17 mouse cellular contexts compared by ENCODE assay signal in the genomic region with DNA sequence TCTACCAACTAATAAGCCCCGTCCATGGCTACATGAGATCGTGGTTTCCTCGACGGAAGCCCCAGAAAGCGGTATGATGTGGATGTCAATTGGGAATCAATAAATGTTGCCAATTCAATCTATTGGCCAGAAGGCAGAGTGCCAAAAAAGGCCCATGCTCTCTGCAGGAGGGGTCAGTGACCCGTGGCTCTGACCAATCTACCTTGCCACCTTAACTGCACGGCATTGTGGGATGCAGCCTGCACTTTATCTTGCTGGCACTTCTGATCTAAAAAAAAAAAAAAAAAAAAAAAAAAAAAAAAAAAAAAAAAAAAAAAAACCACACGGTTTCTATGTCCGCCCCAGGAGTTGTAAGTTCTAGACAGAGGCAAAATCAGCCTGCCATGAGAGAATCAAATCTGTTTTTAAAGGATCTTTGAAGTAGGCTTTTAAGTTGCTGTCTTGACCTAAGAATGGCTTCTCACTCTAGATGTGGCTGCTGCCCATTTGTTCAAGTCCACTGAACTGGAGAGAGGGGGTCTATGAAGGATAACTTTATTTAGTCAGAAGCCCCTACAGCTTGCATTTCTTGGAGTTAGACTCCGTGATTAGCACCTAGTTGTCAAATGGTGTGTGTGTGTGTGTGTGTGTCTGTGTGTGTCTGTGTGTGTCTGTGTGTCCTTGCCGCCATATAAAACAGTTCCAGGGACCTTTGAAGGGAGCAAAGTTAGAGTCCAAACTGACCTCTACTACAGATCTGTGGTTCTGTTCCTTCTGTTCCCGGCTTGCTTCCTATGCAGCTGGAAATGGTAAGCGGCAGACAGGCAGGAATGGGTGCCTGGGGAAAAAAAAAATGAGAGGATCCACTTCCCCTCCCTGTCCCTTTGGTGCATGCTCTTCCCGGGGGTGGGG. TPM values are rescaled to one million over a fixed set of nuclear protein-coding genes. Genes with fewer than 3 reads are reported as not detected.
DNase-seq lines count a peak whose midpoint lies in the region; ATAC-seq and TF ChIP-seq lines count a peak whose summit lies in the region.
"Had no signal": no experiment of that assay in that cellular context is flagged by ENCODE, and none has a peak within 500 bp of the region (broad histone marks: within the 10 kb centered on the region; RNA-seq: fewer than 3 reads in every experiment).

No protein-coding gene starts in this region.

- no peak for ATAC-seq in heart, embryonic 12.5 days (ENCODE audit: insufficient number of reproducible peaks, low FRiP score)
- no peak for ATAC-seq in lung, embryonic 14.5 days (ENCODE audit: insufficient read depth)
- ATAC-seq in limb, embryonic 14.5 days (ENCODE audit: low FRiP score, low read depth), result no peak
- ATAC-seq: CD4-positive, CD25-positive, alpha-beta regulatory T cell, adult 4 months had no signal

- H3K9ac ChIP-seq in heart, embryonic 12.5 days, result no peak overlapping the region
- H3K9ac ChIP-seq in lung, embryonic 14.5 days, result no peak overlapping the region
- H3K9ac ChIP-seq in limb, embryonic 14.5 days (ENCODE audit: low read depth, low read length, severe bottlenecking), result no peak overlapping the region
- H3K9ac ChIP-seq: liver, embryonic 14.5 days had no signal

- H3K4me1 ChIP-seq in heart, embryonic 12.5 days (replicated peaks), result peaks cover 5% of the 10 kb centered on the region; the same call in 1 of the 2 replicates
- no peaks in the 10 kb centered on the region for H3K4me1 ChIP-seq in lung, embryonic 14.5 days (ENCODE audit: insufficient read depth)
- H3K4me1 ChIP-seq in embryonic facial prominence, embryonic 10.5 days, result peaks cover 26% of the 10 kb centered on the region
- peaks cover 6% of the 10 kb centered on the region; the same call in 1 of the 2 replicates for H3K4me1 ChIP-seq in limb, embryonic 14.5 days (ENCODE audit: control insufficient read depth, insufficient read depth, low read length)

- no peak for DNase-seq in heart, adult 18-20 months
- peak; percentile 4 for DNase-seq in lung, embryonic 14.5 days
- no peak for DNase-seq in lung, adult 18-20 months
- DNase-seq in embryonic facial prominence, embryonic 10.5 days (ENCODE audit: low spot score), result peak; percentile 30
- no peak for DNase-seq in limb, embryonic 14.5 days (ENCODE audit: low spot score)
- no peak for DNase-seq in layer of hippocampus, postnatal 10 days (ENCODE audit: low spot score in 2 of 2)
- no peak for DNase-seq in cerebellum, adult 8-10 months
- DNase-seq: cerebellum, adult 18-20 months; gastrocnemius, adult 2 months; heart, postnatal 36 days; kidney, adult 9 months; lung, postnatal 4 days had no signal

- H3K36me3 ChIP-seq in heart, embryonic 12.5 days, result no peaks in the 10 kb centered on the region
- no peaks in the 10 kb centered on the region for H3K36me3 ChIP-seq in lung, embryonic 14.5 days (ENCODE audit: insufficient read depth)
- H3K36me3 ChIP-seq in embryonic facial prominence, embryonic 10.5 days (replicated peaks), result no peaks in the 10 kb centered on the region
- no peaks in the 10 kb centered on the region for H3K36me3 ChIP-seq in limb, embryonic 14.5 days (ENCODE audit: control insufficient read depth, insufficient read depth, low read length)

- WGBS in heart, embryonic 12.5 days, result 8% methylated on average over 14 of the region's 14 CpGs
- WGBS in lung, embryonic 14.5 days, result 7% methylated on average over 14 of the region's 14 CpGs
- WGBS in embryonic facial prominence, embryonic 10.5 days, result 3% methylated on average over 14 of the region's 14 CpGs
- 6% methylated on average over 14 of the region's 14 CpGs for WGBS in limb, embryonic 14.5 days

- H3K9me3 ChIP-seq in heart, embryonic 12.5 days (replicated peaks), result no peaks in the 10 kb centered on the region
- no peaks in the 10 kb centered on the region for H3K9me3 ChIP-seq in lung, embryonic 14.5 days (ENCODE audit: low read depth, low read length)
- no peaks in the 10 kb centered on the region for H3K9me3 ChIP-seq in embryonic facial prominence, embryonic 10.5 days
- no peaks in the 10 kb centered on the region for H3K9me3 ChIP-seq in limb, embryonic 14.5 days (ENCODE audit: control insufficient read depth, low read length)

- TF ChIP-seq CTCF in lung, embryonic 14.5 days (IDR thresholded peaks at IDR 0.05; ENCODE audit: low read depth), result no peak

- H3K27me3 ChIP-seq in heart, embryonic 12.5 days (replicated peaks), result peaks cover 81% of the 10 kb centered on the region
- peaks cover 82% of the 10 kb centered on the region for H3K27me3 ChIP-seq in lung, embryonic 14.5 days (ENCODE audit: insufficient read depth, low read length)
- H3K27me3 ChIP-seq in embryonic facial prominence, embryonic 10.5 days (replicated peaks; ENCODE audit: low read depth, poor library complexity, severe bottlenecking), result peaks cover 98% of the 10 kb centered on the region
- H3K27me3 ChIP-seq in limb, embryonic 14.5 days (ENCODE audit: control insufficient read depth, insufficient read depth, low read length), result peaks cover 82% of the 10 kb centered on the region

- peak overlapping the region; percentile 60 for H3K4me2 ChIP-seq in heart, embryonic 12.5 days
- H3K4me2 ChIP-seq in lung, embryonic 14.5 days, result no peak overlapping the region
- H3K4me2 ChIP-seq in limb, embryonic 14.5 days (replicated peaks; ENCODE audit: low read depth, low read length, severe bottlenecking), result no peak overlapping the region

- H3K27ac ChIP-seq in heart, embryonic 12.5 days (ENCODE audit: poor library complexity, severe bottlenecking), result no peak overlapping the region
- no peak overlapping the region for H3K27ac ChIP-seq in lung, embryonic 14.5 days (ENCODE audit: low read depth)
- H3K27ac ChIP-seq in embryonic facial prominence, embryonic 10.5 days (replicated peaks), result no peak overlapping the region
- no peak overlapping the region for H3K27ac ChIP-seq in limb, embryonic 14.5 days (replicated peaks; ENCODE audit: low read depth, low read length)
- H3K27ac ChIP-seq: gastrocnemius, adult 2 months; liver, embryonic 14.5 days had no signal

- no peak overlapping the region for H3K4me3 ChIP-seq in heart, embryonic 12.5 days
- H3K4me3 ChIP-seq in lung, embryonic 14.5 days (ENCODE audit: low read depth, low read length), result no peak overlapping the region
- H3K4me3 ChIP-seq in embryonic facial prominence, embryonic 10.5 days, result peak overlapping the region; percentile 52
- peak overlapping the region; percentile 27; the same call in 1 of the 2 replicates for H3K4me3 ChIP-seq in limb, embryonic 14.5 days (replicated peaks; ENCODE audit: low read length)
- H3K4me3 ChIP-seq: gastrocnemius, adult 2 months; myocyte had no signal

- TF ChIP-seq POLR2A in limb, embryonic 14.5 days (IDR thresholded peaks at IDR 0.05; ENCODE audit: borderline replicate concordance, extremely low read depth, insufficient read depth, insufficient read length), result no peak

RNA-seq across cellular contexts. Expression of gene Six6, which starts 0.8 kb away (rescaled TPM):
- not detected in 2 replicates for polyA plus RNA-seq in heart, embryonic 12.5 days (2016; fragmentation: Nextera tagmentation; extraction: Ambion mirVana)
- total RNA-seq in heart, adult 18-20 months (2021), result not detected
- not detected in 2 replicates for polyA plus RNA-seq in lung, embryonic 14.5 days (2014; fragmentation: Nextera tagmentation; extraction: Ambion mirVana)
- polyA plus RNA-seq in embryonic facial prominence, embryonic 10.5 days (2016; fragmentation: Nextera tagmentation; extraction: Ambion mirVana), result 6.5 and 8.7 TPM in 2 replicates
- not detected in 2 replicates for polyA plus RNA-seq in limb, embryonic 14.5 days (2012; rRNA removed)
- not detected in 2 replicates for polyA plus RNA-seq in limb, embryonic 14.5 days (2014; fragmentation: Nextera tagmentation; extraction: Ambion mirVana)
- not detected for total RNA-seq in layer of hippocampus, postnatal 10 days (2021)
- total RNA-seq: adrenal gland, postnatal 4 days; gastrocnemius, adult 2 months; heart, postnatal 36 days had no signal
- polyA plus RNA-seq: CD4-positive, CD25-positive, alpha-beta regulatory T cell, adult 4 months; liver, embryonic 14.5 days; myocyte had no signal

RNA-seq across cellular contexts. Expression of gene 4930447C04Rik, which starts 1.7 kb away (rescaled TPM):
- polyA plus RNA-seq in heart, embryonic 12.5 days (2016; fragmentation: Nextera tagmentation; extraction: Ambion mirVana), result 3.4 and 4.5 TPM in 2 replicates
- 1 to 10 TPM in 1 of 2 experiments, under 1 TPM in 1; 0.62 to 1.0 TPM for total RNA-seq in heart, adult 18-20 months (2021)
- 0.19 and 0.63 TPM in 2 replicates for polyA plus RNA-seq in lung, embryonic 14.5 days (2014; fragmentation: Nextera tagmentation; extraction: Ambion mirVana)
- 5.2 and 6.4 TPM in 2 replicates for polyA plus RNA-seq in embryonic facial prominence, embryonic 10.5 days (2016; fragmentation: Nextera tagmentation; extraction: Ambion mirVana)
- 10.8 and 15.7 TPM in 2 replicates for polyA plus RNA-seq in limb, embryonic 14.5 days (2012; rRNA removed)
- 3.2 TPM in 2 replicates for polyA plus RNA-seq in limb, embryonic 14.5 days (2014; fragmentation: Nextera tagmentation; extraction: Ambion mirVana)
- total RNA-seq in layer of hippocampus, postnatal 10 days (2021), result 1 to 10 TPM; 3.8 to 6.6 TPM
- total RNA-seq: gastrocnemius, adult 2 months had no signal
- polyA plus RNA-seq: myocyte had no signal

Comparison
In these comparisons a context has a peak if more than half of its experiments do, and no peak if none do; other contexts are left out.
1. DNase-seq: peak in lung, embryonic 14.5 days (single experiment) and embryonic facial prominence, embryonic 10.5 days (single experiment); none in heart, adult 18-20 months (0 of 2), lung, adult 18-20 months (0 of 2), limb, embryonic 14.5 days (single experiment), layer of hippocampus, postnatal 10 days (0 of 2) and cerebellum, adult 8-10 months (single experiment).
2. H3K4me3 ChIP-seq: peak in embryonic facial prominence, embryonic 10.5 days (single experiment) and limb, embryonic 14.5 days (single experiment); none in heart, embryonic 12.5 days (single experiment) and lung, embryonic 14.5 days (single experiment).